Mouse (Mus musculus) adipocyte (in vitro differentiated cells): ENCODE data around the gene Csgalnact2.

Experiments used
- DNase-seq: peaks from one replicate; pipeline ENCODE4 v3.0.0-alpha.2; 2016; ENCODE audit warnings: low spot score

Csgalnact2 gene

DNA sequence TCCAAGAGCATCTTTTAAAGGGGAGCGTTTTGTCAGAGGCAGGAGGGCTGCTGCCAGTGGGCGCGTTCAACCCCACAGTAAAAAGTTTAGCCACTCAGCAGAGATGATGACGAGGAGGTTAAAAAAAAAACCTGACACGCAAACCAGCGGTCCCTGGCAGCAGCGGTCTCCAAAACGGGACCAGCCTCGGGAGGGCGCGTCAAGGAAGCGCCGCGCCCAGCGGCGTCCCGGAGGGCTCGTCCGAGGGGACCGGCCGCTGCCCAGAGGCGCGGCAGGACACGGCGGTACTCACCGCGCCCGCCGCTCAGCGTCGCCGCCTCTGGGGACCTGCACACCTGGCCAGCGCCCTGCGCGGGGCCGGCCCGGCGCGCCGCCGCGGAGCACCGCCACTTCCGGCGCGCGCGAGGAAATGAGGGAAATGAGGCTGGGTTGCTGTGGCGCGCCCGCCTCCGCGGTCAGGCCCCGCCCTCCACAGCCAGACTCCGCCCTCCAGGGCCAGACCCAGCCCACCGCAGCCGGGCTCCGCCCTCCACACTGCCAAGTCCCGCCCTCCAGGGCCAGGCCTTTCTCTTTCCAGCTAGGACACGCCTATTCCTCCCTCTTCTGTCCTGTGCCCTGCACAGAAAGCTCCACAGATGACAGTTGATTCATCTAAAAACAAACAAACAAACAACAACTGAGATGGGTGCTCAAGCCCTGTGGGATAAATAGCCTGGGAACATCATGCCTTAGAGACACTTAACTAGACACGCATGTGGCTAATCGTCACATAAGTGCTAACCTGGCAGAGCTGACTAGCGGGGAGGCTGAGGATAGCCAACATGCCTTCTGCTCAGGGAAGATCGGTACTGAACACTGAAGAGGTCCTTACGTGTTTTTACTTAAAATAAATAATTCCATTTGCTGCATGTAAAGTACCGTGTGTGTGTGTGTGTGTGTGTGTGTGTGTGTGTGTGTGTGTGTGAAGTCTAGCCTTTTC is at the start of gene Csgalnact2:
Csgalnact2 (minus strand) TSS at position 410 of the 979 bp plus-strand sequence.
- DNase-seq = peak; percentile 96

DNA sequence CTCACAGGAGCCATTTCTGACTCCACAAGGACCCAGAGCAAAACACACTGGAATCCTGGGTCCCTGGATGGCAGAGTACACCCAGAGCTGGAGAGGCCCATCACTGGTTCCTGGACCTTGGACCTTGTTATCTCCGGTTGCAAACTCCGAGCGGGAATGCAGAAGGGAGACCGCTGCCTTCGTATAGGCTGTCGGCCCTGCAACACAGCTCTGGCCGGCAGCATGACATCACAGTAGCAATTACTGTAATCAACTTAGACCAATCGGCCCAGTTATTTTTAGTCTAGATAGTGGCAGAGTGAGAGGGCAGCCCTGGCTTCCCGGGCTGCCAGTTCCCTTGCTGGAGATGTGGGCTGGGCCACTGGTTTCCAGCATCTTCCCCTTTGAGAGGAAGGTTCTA is 49.7 kb upstream of the Csgalnact2 start:
- no peak for DNase-seq

DNA sequence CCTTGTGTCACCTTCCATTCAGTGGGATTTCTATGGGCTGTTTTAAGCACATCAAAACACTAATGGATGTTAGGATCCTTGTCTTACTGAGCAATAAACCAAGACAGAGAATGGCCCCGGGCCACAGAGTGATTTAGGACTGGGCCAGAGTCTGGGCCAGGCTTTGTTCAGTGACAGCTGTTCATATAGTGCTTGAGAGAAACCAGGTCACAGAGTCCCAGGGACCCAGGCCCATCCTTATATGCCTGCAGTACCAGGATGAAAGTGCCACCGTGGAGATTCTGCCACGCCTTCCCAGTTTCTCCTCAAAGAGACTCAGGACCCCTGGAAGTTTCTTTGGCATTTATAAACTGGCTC is 48.3 kb upstream of the Csgalnact2 start:
- DNase-seq = no peak

DNA sequence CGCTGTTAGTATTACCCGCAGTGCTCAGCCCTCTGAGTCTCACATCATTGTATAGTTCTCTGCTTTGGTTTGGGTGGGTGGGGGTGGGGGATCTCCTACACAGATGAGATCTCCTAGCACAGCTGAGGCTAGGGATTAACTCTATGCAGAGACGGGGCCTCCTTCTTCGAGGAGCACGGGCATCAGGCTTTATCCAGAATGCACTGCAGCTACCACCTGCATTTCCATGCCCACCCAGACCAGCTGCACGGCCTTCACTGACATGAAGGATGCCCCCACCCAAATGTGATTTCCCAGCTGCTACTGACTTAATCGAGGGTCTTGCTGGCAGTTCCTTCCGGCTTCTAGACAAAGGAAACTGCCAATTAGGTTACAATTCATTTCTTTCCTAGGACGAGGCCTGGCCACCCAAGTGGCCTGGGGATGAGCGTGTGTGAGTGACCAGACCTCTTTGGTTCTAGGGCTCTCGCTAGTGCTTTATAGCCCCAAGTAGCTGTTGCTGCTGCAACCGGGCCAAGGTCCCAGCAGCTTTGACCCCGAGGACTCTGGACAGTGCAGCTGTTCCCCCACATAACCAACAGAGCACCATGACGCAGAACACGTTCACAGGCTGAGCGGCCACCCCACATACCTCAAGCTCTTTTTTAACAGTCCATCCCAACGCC is 47.8 kb upstream of the Csgalnact2 start:
- DNase-seq = no peak

DNA sequence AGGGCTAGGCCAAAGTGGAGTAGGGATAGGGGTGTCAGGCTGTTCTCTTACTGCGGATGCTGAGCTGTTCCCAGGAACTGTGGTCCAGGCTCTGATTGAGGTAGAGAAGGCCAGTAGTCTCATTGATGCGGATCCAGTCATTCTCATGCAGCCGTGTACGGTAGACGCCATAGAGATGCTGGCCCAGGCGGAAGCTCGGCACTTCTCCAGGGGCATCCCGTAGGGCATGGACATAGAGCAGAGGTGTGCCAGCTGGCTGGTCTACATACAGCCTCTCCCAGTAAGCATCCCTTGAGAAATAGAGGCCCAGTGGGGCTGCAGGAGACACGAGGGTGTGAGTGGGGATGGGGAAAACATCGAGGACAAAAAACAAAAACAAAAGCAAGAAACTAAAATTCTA is 45.2 kb upstream of the Csgalnact2 start:
- DNase-seq = no peak

DNA sequence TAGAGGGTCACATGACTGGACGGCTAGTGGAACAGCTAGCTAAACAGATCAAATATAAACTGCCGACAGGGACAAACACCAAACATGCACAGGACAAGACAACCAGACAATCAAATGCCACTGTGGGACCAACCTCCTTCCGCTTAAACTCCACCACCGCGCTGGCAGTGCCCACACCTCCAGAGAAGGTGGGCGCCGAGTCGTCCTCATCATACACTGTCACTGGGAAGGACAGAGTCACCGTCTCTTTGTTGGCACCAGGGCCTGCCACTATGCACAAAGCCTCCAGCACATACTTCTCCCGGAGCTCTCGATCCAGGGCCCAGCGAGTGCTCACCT is 41.1 kb upstream of the Csgalnact2 start:
- DNase-seq = no peak

DNA sequence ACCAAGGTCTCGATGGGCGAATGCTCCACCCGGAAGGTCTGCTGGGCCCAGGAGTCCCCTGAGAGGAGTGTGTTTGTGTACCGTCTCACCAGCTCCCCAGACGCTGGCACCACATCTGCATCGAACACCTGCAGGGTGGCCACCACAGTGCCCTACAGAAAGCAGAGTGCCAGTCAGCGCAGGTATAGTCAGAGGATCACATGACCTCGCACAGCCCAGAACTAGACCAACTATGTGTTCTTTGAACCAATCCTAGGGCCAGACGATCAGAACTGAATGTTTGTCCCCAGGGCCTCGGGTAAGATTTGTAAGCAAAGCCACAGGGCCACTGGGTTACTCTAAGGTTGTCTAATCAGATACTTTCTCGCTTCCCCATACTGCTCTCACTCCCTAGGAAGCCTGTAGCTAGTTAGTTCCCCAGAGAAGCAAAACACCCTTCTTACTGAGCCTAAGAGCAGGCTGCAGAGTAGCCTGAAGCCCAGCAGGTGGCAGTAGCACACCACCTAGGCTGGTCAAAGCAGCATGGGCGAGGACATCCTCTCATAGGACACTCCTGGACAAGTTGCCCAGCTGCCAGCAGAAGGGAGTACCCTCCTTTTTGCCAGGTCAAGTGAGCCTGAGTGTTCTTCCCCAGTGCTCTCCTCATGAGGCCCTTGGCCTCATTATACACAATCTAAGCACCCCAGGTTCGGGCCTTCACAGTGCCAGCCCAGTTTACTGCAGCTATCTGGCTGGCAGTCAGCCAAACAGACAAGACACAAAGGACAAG is 40.6 kb upstream of the Csgalnact2 start:
- peak; percentile 87 for DNase-seq

DNA sequence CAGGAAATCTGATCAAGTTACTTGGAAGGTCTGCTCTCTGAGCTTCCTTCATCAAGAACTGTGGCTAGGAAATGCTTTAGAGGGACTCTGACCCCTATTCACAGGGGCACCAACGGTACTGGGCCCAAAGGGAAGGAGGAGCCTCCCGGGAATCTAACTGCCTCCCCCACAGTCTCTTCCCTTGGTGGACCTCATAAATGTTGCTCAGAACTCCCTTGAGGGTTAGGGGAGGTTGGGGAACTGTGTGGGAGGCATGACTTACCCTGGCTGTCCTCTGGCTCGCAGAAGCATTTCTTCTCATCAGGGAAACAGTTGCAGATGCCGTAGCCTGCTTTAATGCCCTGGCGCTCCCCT is 35.0 kb upstream of the Csgalnact2 start:
- no peak for DNase-seq

DNA sequence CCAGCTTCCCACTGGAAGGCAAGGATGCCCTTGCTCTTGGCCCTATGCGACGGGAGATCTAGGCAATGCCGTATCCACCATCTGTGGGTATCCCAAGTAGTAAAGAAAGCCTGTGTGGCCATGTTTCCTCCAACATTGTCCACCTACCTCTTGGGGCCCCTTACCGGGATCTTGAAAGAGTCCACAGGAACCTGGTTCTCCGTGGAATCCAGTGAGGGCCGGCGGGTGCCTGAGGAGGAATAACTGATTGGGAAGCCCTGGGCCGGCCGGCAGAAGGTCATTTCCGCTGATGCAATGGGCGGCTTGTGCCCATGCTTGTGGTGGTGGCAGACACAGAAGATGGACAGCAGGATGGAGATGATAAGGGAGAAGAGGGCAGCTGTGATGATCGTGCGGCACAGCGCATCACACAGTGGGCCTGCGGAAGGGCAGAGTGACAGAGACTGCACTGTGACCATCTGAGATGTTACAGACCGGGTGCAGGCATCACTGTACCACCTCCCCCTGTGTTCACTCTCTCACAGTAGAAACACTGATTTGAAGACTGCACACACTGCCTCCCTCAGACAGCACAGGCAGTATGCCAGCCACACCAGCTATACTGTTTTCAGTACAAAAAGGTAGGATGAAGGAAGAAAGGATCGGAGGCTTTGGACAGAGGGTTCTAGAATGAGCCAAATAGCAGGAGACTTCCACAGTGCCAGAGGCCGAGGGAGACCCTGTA is 34.5 kb upstream of the Csgalnact2 start:
- no peak for DNase-seq

DNA sequence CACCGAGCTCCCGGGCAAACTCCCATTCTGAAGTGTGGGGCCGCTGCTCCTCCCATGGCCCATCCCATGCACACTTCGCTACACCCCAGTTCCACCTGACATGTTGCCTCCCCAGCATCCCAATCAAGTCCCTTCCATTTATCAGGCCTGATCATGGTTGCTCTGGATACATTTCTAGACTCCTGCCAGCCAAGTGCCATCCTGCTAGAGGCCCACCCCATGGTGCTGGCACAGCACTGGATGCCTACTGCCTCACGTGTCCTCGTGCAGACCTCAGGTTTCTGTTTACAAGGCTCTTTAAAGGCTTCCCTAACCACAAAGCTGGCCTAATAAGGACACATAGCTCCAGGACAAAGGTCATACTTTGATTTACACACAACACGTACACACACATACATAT is 32.4 kb upstream of the Csgalnact2 start:
- no peak for DNase-seq

DNA sequence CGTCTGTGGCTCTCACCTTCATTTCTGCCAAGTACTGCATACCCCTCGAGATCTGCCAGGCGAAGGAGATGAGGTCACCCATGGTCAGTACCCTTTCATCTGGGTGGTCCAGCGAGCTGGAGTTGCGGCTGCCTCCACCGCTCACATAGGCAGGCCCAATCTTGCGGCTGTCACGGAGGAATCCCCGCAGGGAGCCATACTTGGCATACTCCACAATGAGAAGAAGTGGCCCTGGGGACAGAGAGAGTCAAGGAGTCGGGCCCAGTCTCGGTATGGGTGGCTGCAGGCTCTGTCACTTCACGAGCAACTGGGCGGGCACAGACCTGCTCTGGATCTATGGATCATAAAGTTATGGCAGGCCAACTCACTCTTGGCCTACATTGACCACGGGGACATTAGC is 29.2 kb upstream of the Csgalnact2 start:
- no peak for DNase-seq

DNA sequence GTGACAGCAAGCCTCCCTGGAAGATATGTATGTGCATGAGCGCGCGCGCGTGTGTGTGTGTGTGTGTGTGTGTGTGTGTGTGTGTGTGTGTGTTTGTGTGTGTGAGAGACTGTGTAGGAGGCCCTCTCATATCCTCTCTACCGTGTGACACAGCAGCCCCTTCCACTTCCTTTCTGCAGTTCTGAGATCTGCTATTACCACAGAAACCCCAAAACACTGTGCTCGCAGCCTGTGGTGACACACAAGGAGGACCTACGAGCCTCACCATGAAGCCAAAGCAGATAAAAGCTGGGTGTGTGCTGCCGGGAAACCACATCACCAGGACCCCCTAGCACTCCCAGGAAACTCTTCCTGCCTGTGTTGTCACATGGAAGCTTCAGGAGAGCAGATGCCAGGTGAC is 28.1 kb upstream of the Csgalnact2 start:
- DNase-seq = no peak

DNA sequence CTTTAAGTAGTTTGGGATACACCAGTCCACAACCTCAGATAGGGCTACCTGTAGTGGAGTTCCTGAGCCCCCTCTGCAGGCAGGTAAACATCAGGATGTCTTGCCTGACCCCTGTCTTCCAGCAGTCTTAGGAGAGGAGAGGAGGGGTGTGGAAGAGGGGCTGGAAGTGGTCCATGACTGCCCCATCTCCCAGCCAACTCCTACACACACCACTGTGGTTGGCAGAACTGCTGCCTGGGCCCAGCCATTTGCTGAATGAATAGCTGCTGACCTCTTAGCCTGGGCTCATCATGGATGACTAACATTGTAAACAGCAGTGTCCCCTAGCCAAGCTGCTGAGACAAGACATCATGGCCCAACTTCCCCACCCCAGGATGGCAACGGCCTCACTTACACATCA is 26.6 kb upstream of the Csgalnact2 start:
- no peak for DNase-seq

DNA sequence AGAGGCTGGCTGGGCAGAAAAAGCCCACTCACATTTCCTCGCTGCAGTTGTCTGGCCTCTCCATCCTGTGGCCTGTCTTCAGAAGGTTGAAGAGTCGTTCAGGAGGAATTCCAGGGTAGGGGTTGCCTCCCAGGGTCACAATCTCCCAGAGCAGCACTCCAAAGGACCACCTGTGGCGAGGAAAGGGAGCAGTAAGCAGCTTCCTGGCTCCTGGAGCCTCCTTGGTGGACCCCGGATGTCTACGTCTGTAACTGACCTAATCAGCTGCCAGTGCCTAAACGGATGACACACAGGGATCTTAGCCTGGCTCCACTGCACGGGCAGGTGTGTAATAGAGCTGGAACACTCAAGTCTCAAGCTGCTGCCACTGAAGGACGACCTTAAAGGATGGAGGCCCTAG is 25.8 kb upstream of the Csgalnact2 start:
- no peak for DNase-seq

DNA sequence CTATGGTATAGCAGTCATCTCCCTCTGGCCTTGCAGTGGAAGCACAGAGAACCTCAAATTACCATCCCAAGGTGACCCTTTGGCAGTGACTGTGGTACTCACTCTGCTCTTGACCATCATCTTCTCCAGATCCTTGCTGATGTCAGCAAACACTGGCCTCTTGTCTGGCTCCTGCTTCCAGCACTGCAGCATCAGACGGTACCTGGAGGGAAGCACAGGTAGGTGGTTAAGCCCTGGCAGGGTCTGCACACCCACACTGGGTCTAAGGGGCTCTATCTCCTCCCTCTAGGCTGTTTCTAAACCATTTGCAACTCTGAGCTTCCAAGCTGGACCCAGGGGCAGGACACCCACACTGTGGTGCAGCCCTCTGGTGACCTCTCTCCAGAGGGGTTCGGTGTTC is 24.1 kb upstream of the Csgalnact2 start:
- DNase-seq = no peak

DNA sequence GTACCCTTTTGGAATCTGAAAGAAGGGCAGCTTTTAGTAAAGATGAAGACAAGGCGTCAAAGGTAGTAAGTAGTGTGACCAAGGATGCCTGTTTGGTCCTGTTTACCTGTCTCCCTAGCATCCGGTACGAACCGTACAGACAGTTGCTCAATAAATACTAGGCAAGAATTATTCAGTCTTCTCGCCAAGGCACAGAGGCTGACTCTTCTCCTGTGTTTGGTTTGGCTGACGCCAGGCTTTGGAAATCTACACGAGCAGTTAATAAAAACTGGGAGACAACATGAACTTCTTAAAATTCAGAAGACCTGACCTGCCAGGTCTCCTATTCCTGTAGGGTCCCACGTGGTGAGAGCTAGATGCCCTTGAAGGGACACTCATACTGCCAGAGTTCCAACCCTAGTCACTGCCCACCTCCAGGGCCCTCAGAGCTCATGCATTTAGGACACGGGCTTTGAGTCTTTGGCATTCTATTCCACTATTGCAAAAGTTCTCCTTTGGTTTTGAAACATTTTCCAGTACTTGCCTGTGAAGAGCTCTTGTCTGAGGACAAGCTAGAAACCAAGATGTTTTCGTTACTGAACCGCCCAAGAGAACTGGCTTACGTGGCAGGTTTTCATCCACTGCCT is 23.6 kb upstream of the Csgalnact2 start:
- peak; percentile 65 for DNase-seq

DNA sequence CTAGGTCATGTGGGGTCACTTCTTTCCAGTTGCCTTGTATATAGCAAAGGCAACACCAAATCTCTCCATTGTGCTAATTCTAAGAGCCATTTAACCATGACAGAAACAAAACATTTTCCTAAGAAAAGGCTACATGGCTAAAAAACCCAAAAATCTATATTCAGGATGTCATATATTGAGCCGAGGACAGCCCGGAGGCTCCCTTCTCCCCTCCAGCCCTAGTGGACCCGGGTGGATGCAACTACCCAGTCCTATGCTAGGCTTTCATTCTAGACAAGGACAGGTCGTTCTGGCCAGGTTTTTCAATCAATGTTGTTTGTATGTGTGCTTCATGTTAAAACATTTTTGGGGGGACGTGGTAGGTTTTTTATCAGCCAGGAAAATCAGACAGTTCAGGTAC is 14.2 kb upstream of the Csgalnact2 start:
- DNase-seq = no peak

DNA sequence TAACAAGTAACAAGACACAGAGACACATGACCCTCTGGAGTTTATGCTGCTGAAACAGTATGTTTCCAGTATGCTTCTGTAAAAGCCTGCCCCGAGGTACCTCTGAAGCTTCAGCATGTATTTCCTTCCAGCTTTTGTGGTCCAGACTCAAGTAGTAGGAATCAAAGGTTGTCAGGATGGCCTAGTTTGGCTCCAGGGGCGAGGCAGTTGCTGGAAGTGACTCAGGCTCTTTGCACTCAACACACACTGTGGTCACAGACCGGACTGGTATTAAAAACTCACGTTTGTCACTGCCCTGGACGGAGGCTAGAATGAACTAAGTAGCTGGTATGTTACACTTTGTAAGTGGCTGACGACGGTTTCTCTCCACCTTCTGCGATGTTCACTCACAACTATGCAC is 12.0 kb upstream of the Csgalnact2 start:
- no peak for DNase-seq

DNA sequence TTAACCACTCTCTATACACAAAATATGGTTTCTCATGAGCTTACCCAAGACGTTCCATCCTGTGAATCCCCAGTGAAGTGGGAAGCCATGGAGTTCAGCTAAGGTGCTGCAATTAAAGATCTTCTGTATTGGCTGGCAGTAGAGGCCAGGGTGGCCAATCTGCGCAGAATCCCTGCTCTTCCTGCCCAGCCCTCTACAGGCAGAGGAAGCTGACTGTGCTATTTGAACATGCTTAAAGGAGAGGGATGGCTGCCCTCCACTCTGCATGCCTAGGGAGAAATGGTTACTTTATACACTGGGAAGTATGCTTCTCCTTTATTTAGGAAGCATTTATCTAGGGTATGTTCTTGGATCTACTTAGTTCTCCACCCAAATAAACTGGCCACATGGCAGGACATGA is 11.6 kb upstream of the Csgalnact2 start:
- DNase-seq = no peak

DNA sequence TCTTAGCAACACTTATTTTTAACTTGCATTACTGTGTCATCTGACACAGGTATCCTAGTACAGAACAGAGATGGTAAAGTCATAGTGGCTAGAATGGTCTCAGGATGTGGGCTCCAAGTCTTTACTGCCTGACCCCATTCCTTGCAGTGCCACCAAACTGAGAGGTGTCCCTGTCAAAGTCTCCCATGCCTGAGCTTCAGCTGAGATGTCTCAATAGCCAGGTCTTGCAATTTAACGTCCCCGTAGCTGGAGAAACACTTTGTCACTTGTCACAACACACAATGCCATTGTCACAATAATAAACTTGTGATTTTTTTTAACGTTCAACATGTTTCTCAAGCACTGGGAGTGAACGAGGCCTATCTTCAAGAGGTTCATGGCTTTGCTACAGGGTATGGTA is 11.2 kb upstream of the Csgalnact2 start:
- DNase-seq = no peak

DNA sequence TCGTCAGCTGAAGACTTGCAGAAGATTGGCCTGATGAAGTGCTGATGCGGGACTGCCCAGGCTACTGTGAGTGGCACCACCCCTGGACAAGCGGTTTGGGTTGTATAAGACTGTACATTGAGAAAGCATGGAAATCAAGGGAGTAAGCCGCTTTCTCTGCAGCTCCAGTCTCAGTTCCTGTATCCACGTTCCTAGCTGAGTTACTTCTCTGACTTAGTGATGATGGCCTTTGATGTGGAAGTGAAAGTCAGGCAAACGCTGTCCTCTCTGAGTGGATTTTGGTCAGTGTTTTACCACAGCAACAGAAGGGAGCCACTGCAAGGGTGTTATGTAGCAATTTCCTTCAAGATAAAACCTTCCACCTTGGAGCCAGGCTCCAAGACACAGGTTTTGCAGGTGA is 2.0 kb upstream of the Csgalnact2 start:
- DNase-seq = no peak

DNA sequence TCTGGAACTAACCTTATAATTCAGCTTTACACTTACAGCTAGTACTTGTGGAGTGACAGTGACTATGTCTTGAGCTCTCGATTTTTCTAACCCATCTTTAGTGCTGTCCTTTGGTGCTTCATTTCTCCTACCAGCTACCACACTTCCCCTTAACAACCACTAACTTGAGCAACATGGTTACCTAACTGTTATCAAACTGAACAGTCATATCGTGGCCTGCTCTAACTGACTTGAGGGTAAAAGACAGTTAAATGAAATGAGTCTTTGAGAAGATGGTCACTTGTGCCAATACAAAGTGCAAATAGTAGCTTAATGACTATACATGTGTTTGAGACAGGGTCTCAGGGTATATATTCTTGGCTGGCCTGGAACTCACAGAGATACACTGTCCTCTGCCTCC is 1.8 kb downstream of the Csgalnact2 start:
- no peak for DNase-seq
